Mouse (Mus musculus): ENCODE measurements around the gene Klhl25. TPM values are rescaled to one million over a fixed set of nuclear protein-coding genes. Genes with fewer than 3 reads are reported as not detected.
"Not testable (repeated sequence)": the region's sequence is repeated elsewhere in the genome, so short reads cannot be mapped to it uniquely, and the experiment has no call there.

Gene Klhl25
- polyA plus RNA-seq, 1 experiment from 2014 or later: 23.4 TPM

- no peaks in the 10 kb centered on the region for H3K27me3 ChIP-seq (ENCODE audit: control insufficient read depth, insufficient read depth, low read length)
- H3K4me2 ChIP-seq (ENCODE audit: low read length): no peak overlapping the region
- H3K36me3 ChIP-seq (ENCODE audit: control insufficient read depth, insufficient read depth, low read length): no peaks in the 10 kb centered on the region
- ATAC-seq (ENCODE audit: low FRiP score, low TSS enrichment) (no peak), DNase-seq (peak; percentile 30)
- WGBS: 70% methylated on average over 5 of the region's 5 CpGs
- no peaks in the 10 kb centered on the region for H3K9me3 ChIP-seq (ENCODE audit: control insufficient read depth, low read length)
- no peak overlapping the region for H3K4me3 ChIP-seq (replicated peaks; ENCODE audit: low read depth, low read length)
- H3K4me1 ChIP-seq (ENCODE audit: control insufficient read depth, insufficient read depth, low read length): no peaks in the 10 kb centered on the region
- no peak overlapping the region; the same call in 1 of the 2 replicates for H3K27ac ChIP-seq (replicated peaks; ENCODE audit: low read depth, low read length)
- H3K9ac ChIP-seq (replicated peaks; ENCODE audit: low read length): no peak overlapping the region
These were observed 48.9 kb downstream of the Klhl25 start for GRCm38 (mm10) chr7:75897041-75897440.

GRCm38 (mm10) chr7:75899102-75899501 lies 51.0 kb downstream of the Klhl25 start:
- H3K4me3 ChIP-seq (replicated peaks; ENCODE audit: low read depth, low read length): no peak overlapping the region
- ATAC-seq (ENCODE audit: low FRiP score, low TSS enrichment) (no peak), DNase-seq (no peak)
- H3K36me3 ChIP-seq (ENCODE audit: control insufficient read depth, insufficient read depth, low read length): no peaks in the 10 kb centered on the region
- no peak overlapping the region for H3K4me2 ChIP-seq (ENCODE audit: low read length)
- WGBS: 56% methylated on average over 6 of the region's 6 CpGs
- H3K27me3 ChIP-seq (ENCODE audit: control insufficient read depth, insufficient read depth, low read length): no peaks in the 10 kb centered on the region
- no peak overlapping the region for H3K27ac ChIP-seq (replicated peaks; ENCODE audit: low read depth, low read length)
- no peaks in the 10 kb centered on the region for H3K4me1 ChIP-seq (ENCODE audit: control insufficient read depth, insufficient read depth, low read length)
- H3K9me3 ChIP-seq (ENCODE audit: control insufficient read depth, low read length): no peaks in the 10 kb centered on the region
- H3K9ac ChIP-seq (replicated peaks; ENCODE audit: low read length): no peak overlapping the region

- Histone ChIP-seq H3K4me1 (ENCODE audit: control insufficient read depth, insufficient read depth, low read length) (no peaks in the 10 kb centered on the region), H3K27ac (replicated peaks; ENCODE audit: low read depth, low read length) (no peak overlapping the region), H3K9ac (replicated peaks; ENCODE audit: low read length) (no peak overlapping the region), H3K9me3 (ENCODE audit: control insufficient read depth, low read length) (no peaks in the 10 kb centered on the region), H3K4me2 (ENCODE audit: low read length) (no peak overlapping the region), H3K36me3 (ENCODE audit: control insufficient read depth, insufficient read depth, low read length) (no peaks in the 10 kb centered on the region), H3K27me3 (ENCODE audit: control insufficient read depth, insufficient read depth, low read length) (no peaks in the 10 kb centered on the region), H3K4me3 (replicated peaks; ENCODE audit: low read depth, low read length) (no peak overlapping the region)
- 39% methylated on average over 8 of the region's 8 CpGs for WGBS
- DNase-seq (no peak), ATAC-seq (ENCODE audit: low FRiP score, low TSS enrichment) (no peak)
These were observed 51.4 kb downstream of the Klhl25 start for GRCm38 (mm10) chr7:75899517-75899916.

- H3K4me3 ChIP-seq (replicated peaks; ENCODE audit: low read depth, low read length): no peak overlapping the region
- no peaks in the 10 kb centered on the region for H3K4me1 ChIP-seq (ENCODE audit: control insufficient read depth, insufficient read depth, low read length)
- H3K27me3 ChIP-seq (ENCODE audit: control insufficient read depth, insufficient read depth, low read length): no peaks in the 10 kb centered on the region
- H3K9me3 ChIP-seq (ENCODE audit: control insufficient read depth, low read length): no peaks in the 10 kb centered on the region
- H3K4me2 ChIP-seq (ENCODE audit: low read length): no peak overlapping the region
- H3K27ac ChIP-seq (replicated peaks; ENCODE audit: low read depth, low read length): no peak overlapping the region
- ATAC-seq (ENCODE audit: low FRiP score, low TSS enrichment): no peak
- no peaks in the 10 kb centered on the region for H3K36me3 ChIP-seq (ENCODE audit: control insufficient read depth, insufficient read depth, low read length)
- DNase-seq: no peak
- 80% methylated on average over 4 of the region's 4 CpGs for WGBS
- H3K9ac ChIP-seq (replicated peaks; ENCODE audit: low read length): no peak overlapping the region
These were observed 51.8 kb downstream of the Klhl25 start for GRCm38 (mm10) chr7:75899954-75900353.

GRCm38 (mm10) chr7:75905145-75905544 lies 57.0 kb downstream of the Klhl25 start:
- Histone ChIP-seq H3K27me3 (ENCODE audit: control insufficient read depth, insufficient read depth, low read length) (no peaks in the 10 kb centered on the region), H3K4me3 (replicated peaks; ENCODE audit: low read depth, low read length) (no peak overlapping the region), H3K9ac (replicated peaks; ENCODE audit: low read length) (no peak overlapping the region), H3K9me3 (ENCODE audit: control insufficient read depth, low read length) (no peaks in the 10 kb centered on the region), H3K4me1 (ENCODE audit: control insufficient read depth, insufficient read depth, low read length) (no peaks in the 10 kb centered on the region), H3K36me3 (ENCODE audit: control insufficient read depth, insufficient read depth, low read length) (no peaks in the 10 kb centered on the region), H3K27ac (replicated peaks; ENCODE audit: low read depth, low read length) (no peak overlapping the region), H3K4me2 (ENCODE audit: low read length) (no peak overlapping the region)
- ATAC-seq (ENCODE audit: low FRiP score, low TSS enrichment) (no peak), DNase-seq (no peak)
- WGBS: 50% methylated on average over 2 of the region's 2 CpGs

GRCm38 (mm10) chr7:75910035-75910651 lies 62.0 kb downstream of the Klhl25 start:
- WGBS: 2% methylated on average over 11 of the region's 11 CpGs

GRCm38 (mm10) chr7:75910652-75911035 lies 62.5 kb downstream of the Klhl25 start:
- H3K27me3 ChIP-seq (ENCODE audit: control insufficient read depth, insufficient read depth, low read length): no peaks in the 10 kb centered on the region
- peak overlapping the region; percentile 46; the same call in 1 of the 2 replicates for H3K9ac ChIP-seq (replicated peaks; ENCODE audit: low read length)
- no peaks in the 10 kb centered on the region for H3K9me3 ChIP-seq (ENCODE audit: control insufficient read depth, low read length)
- peaks cover 5% of the 10 kb centered on the region; the same call in 1 of the 2 replicates for H3K4me1 ChIP-seq (ENCODE audit: control insufficient read depth, insufficient read depth, low read length)
- DNase-seq (no peak), ATAC-seq (ENCODE audit: low FRiP score, low TSS enrichment) (peak; percentile 6; the same call in 1 of the 2 replicates)
- H3K36me3 ChIP-seq (ENCODE audit: control insufficient read depth, insufficient read depth, low read length): no peaks in the 10 kb centered on the region
- WGBS: 82% methylated on average over 8 of the region's 8 CpGs
- peak overlapping the region; percentile 79 for H3K27ac ChIP-seq (replicated peaks; ENCODE audit: low read depth, low read length)
- peak overlapping the region; percentile 54 for H3K4me2 ChIP-seq (ENCODE audit: low read length)
- H3K4me3 ChIP-seq (replicated peaks; ENCODE audit: low read depth, low read length): peak overlapping the region; percentile 26

More at GRCm38 (mm10) chr7:75910035-75910651, 62.0 kb downstream of the Klhl25 start:
- H3K4me1 ChIP-seq (ENCODE audit: control insufficient read depth, insufficient read depth, low read length): peaks cover 5% of the 10 kb centered on the region; the same call in 1 of the 2 replicates
- H3K27me3 ChIP-seq (ENCODE audit: control insufficient read depth, insufficient read depth, low read length): no peaks in the 10 kb centered on the region
- no peaks in the 10 kb centered on the region for H3K36me3 ChIP-seq (ENCODE audit: control insufficient read depth, insufficient read depth, low read length)
- ATAC-seq (ENCODE audit: low FRiP score, low TSS enrichment) (peak; percentile 79), DNase-seq (peak; percentile 94)
- H3K4me2 ChIP-seq (ENCODE audit: low read length): peak overlapping the region; percentile 54
- H3K4me3 ChIP-seq (replicated peaks; ENCODE audit: low read depth, low read length): peak overlapping the region; percentile 26
- peak overlapping the region; percentile 79 for H3K27ac ChIP-seq (replicated peaks; ENCODE audit: low read depth, low read length)
- H3K9ac ChIP-seq (replicated peaks; ENCODE audit: low read length): peak overlapping the region; percentile 46
- H3K9me3 ChIP-seq (ENCODE audit: control insufficient read depth, low read length): no peaks in the 10 kb centered on the region

- Histone ChIP-seq H3K4me2 (ENCODE audit: low read length) (no peak overlapping the region), H3K4me1 (ENCODE audit: control insufficient read depth, insufficient read depth, low read length) (peaks cover 5% of the 10 kb centered on the region; the same call in 1 of the 2 replicates), H3K9ac (replicated peaks; ENCODE audit: low read length) (no peak overlapping the region), H3K27ac (replicated peaks; ENCODE audit: low read depth, low read length) (no peak overlapping the region), H3K27me3 (ENCODE audit: control insufficient read depth, insufficient read depth, low read length) (no peaks in the 10 kb centered on the region), H3K4me3 (replicated peaks; ENCODE audit: low read depth, low read length) (no peak overlapping the region), H3K9me3 (ENCODE audit: control insufficient read depth, low read length) (no peaks in the 10 kb centered on the region), H3K36me3 (ENCODE audit: control insufficient read depth, insufficient read depth, low read length) (no peaks in the 10 kb centered on the region)
- WGBS: 3% methylated on average over 7 of the region's 7 CpGs
- ATAC-seq (ENCODE audit: low FRiP score, low TSS enrichment) (peak; percentile 76), DNase-seq (peak; percentile 85)
These were observed 65.8 kb downstream of the Klhl25 start for GRCm38 (mm10) chr7:75913952-75914351.

GRCm38 (mm10) chr7:75915550-75915949 lies 67.4 kb downstream of the Klhl25 start:
- ATAC-seq (ENCODE audit: low FRiP score, low TSS enrichment); H3K27me3 ChIP-seq (ENCODE audit: control insufficient read depth, insufficient read depth, low read length); H3K9ac ChIP-seq (replicated peaks; ENCODE audit: low read length); H3K4me1 ChIP-seq (ENCODE audit: control insufficient read depth, insufficient read depth, low read length); H3K4me2 ChIP-seq (ENCODE audit: low read length); H3K36me3 ChIP-seq (ENCODE audit: control insufficient read depth, insufficient read depth, low read length); DNase-seq; H3K27ac ChIP-seq (replicated peaks; ENCODE audit: low read depth, low read length); H3K9me3 ChIP-seq (ENCODE audit: control insufficient read depth, low read length); H3K4me3 ChIP-seq (replicated peaks; ENCODE audit: low read depth, low read length): not testable (repeated sequence)
- WGBS: 91% methylated on average over 3 of the region's 3 CpGs
